Mouse (Mus musculus) small intestine, adult 10 weeks (tissue): Measurements from ENCODE around the gene Fitm2. TPM values are rescaled to one million over a fixed set of nuclear protein-coding genes. Genes with fewer than 3 reads are reported as not detected.

ENCODE experiments used
- polyA plus RNA-seq: library from polyadenylated mRNA; stranded (reverse); fragments of 350-450 nt; fragmentation: Illumina TruSeq; extraction: RNeasy Lipid Tissue Mini Kit (QIAGEN cat#74804); gene quantifications from one replicate; pipeline ENCODE4 v1.2.3, GENCODE M21; 2014; ENCODE audit warnings: low replicate concordance

Gene Fitm2
- 8.3 TPM for polyA plus RNA-seq

GRCm38 (mm10) chr2:163472466-163472851, at the start of gene Fitm2:
Fitm2 (minus strand) TSS chr2:163472629.

GRCm38 (mm10) chr2:163506300-163507004, 34.0 kb upstream of the Fitm2 start, which contains the start of gene Hnf4a:
Hnf4a (plus strand) TSS chr2:163506808.

GRCm38 (mm10) chr2:163492018-163492417, 19.6 kb upstream of the Fitm2 start, which contains the start of gene R3hdml:
R3hdml (plus strand) TSS chr2:163492318.

GRCm38 (mm10) chr2:163438246-163438618, 34.2 kb downstream of the Fitm2 start, which contains the start of gene Gdap1l1:
Gdap1l1 (plus strand) TSS chr2:163438476.

GRCm38 (mm10) chr2:163424597-163424996, 47.8 kb downstream of the Fitm2 start, which contains the start of gene Oser1:
Oser1 (minus strand) TSS chr2:163424697.

Other genes with a start within 250 kb of the Fitm2 start
- not detected for gene Jph2, start 74.6 kb downstream of the Fitm2 start, polyA plus RNA-seq
- 57.6 TPM for gene Oser1, start 47.9 kb downstream of the Fitm2 start, polyA plus RNA-seq
- gene Gdap1l1, start 34.2 kb downstream of the Fitm2 start, polyA plus RNA-seq: not detected
- not detected for gene R3hdml, start 19.7 kb upstream of the Fitm2 start, polyA plus RNA-seq
- 100.0 TPM for gene Hnf4a, start 34.2 kb upstream of the Fitm2 start, polyA plus RNA-seq
- 19.2 TPM for gene Ttpal, start 129.7 kb upstream of the Fitm2 start, polyA plus RNA-seq
- gene Serinc3, start 172.5 kb upstream of the Fitm2 start, polyA plus RNA-seq: 770 TPM
- 50.9 TPM for gene Pkig, start 185.8 kb upstream of the Fitm2 start, polyA plus RNA-seq